Mouse (Mus musculus) adrenal gland (tissue): ENCODE data around the gene Sept11.

Experiments used
- intact Hi-C: fragments of 180-260 bp; cut with DNase I; formaldehyde crosslinking; loops from one replicate; pipeline ENCODE4 v1.15.1; 2025

The Sept11 gene

DNA sequence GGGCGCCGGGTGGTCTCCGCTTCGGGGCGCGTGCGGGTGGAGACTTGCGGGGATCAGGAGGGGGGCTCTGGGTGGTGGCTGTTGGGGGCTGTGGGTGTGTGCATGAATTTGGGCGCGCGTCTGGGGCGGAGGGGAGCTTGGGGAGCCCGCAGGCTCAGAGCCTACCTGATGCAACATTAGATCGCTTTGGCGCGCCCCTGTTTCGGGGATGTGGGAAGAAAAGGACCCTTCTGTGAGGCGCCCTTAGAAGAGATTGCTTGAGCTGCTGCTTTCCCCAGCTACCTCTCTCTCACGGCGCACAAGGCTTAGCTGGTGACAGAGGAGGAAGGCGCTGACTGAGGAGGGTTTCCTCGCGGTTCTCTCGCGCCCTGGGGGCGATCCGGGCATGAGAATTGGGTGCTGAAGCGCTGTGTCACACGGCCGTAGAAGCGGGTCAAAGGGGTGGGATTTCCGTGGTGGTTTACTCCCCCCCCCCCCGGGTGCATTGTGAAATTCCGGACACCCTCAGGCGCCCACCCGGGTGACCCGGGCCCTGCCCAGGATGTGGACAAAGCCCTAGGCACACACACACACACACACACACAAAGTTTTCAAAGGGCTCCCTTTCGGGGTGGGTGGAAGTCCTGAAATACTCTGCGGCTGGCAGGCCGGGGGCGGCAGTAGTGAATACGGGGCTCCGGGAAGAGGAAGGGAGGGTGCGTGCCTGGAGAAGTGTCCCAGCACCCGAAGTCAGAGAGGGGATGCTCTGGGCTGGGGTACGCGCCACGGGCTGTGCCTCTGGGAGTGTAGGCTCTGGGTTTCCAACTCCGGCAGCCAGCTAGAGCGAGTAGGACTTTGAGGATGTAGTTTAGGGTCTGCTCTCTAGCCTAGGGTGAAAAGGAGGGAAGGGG is 646 bp downstream of the Sept11 start:
- intact Hi-C loops = loop anchor here (2.0 kb wide), 1 partner anchor 69 kb away; no protein-coding TSS in a partner anchor

DNA sequence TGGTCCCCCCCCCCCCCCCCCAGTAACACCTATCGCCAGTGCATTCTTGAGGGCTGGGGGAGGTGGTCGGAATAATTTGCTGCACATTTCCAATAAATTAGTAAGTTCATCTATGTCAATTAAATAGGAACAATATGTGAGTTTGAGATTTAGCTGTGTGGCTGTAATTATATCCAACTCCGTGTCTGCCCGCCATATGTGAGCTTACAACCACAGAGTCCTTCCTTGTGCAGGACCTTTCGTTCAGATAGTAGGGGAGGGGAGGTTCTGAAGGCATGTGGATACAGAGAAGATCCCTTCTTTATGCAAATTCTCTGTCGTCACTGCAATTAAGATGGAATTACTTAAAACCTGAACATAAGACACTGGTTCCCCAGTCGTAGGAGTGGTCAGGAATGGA is 2.1 kb downstream of the Sept11 start:
- intact Hi-C loops = no loop called here

DNA sequence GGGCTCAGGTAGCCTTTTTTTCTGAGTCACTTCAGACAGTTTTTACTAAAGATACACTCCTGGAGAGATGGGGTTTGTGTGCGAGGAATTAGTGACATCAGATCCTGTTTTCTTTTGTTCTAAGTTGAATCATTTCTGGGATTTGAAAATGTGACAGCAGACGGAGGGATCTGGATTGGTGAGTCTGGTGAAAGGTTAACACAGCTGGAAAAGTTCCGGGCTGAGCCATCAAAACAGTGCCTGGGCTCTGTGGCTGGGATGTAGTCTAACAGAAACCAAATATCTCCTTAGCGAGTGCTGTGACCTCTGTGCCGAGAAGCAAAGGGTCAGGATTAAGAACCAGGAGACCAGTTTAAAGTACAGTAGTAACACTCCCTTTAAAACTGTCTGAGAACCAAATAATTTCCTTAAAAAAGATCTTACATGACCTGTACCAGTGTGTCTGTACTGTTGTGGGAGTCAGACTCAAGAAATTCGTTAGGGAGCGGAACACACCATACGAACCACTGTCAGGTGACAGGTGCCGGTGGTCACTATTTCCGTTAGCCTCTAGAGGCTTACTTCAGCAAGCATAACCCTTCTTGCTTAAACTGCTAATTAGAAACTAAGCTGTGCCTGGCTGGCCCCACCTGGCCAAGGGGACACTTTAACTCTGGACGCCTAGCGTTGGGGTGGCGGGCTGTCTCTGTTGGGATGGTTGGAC is 4.1 kb downstream of the Sept11 start:
- intact Hi-C loops = no loop called here

DNA sequence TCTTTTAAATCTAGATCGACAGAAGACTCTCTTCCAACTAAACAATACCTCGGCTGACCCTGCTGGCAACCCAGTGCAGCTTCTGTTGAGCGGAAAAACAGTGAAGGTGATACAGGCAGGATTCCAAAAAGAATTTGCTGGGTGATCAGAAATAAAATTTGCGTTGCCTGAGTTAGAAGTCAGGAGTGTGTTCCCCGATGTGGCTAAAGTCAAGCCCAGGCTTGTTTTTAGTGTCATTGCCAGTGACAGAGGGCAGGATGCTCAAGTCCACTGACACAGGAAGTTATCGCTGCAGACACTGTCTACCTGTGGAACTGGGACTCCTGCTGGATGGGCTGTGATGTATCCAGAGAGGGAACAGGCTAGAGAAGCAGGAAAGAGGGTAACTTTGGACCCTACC is 5.0 kb downstream of the Sept11 start:
- intact Hi-C loops = no loop called here

- intact Hi-C loops = no loop called here
Observed at GRCm38 (mm10) chr5:93098811-93099210, 5.6 kb downstream of the Sept11 start.

GRCm38 (mm10) chr5:93100906-93101305 is 7.7 kb downstream of the Sept11 start:
- intact Hi-C loops = no loop called here

DNA sequence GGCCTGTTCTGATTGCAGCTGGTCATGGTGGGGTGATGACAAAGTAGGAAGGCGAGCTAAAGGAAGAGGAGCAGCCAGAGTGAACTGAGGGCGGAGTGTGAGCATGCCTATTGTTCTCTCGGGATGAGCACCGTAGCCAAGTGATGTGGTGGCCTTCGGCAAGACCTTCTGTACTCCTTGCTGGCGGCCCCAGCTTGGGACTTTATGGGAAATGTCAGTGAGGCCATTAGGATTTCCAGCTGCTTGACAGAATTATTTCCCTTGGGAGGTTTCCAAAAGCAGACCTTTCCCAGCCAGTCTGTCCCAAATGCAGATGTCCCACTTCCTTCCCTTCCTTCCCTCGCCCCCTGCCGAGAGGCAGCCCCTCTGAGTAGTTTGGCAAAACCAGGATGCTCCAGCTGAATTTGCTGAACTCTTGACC is 8.1 kb downstream of the Sept11 start:
- intact Hi-C loops = no loop called here

DNA sequence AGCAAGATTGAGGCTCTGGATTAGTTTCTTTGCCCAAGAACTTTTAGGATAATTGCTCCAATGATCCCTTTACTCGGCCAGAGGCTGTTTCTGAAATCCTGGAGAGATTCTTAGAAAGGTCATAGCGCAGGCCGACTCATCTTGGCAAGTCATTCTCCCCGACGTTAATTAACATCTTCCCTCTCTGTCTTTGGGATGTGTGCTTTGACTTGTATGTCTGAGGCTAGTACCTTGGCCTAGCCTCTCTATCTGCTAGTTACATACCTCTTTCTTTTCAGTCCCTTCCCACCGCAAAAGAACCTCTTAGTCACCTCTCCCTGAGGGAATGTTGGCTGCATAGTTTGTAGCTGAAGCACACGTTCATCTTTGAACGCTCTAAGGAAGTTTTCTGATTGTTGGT is 10.4 kb downstream of the Sept11 start:
- intact Hi-C loops = no loop called here

DNA sequence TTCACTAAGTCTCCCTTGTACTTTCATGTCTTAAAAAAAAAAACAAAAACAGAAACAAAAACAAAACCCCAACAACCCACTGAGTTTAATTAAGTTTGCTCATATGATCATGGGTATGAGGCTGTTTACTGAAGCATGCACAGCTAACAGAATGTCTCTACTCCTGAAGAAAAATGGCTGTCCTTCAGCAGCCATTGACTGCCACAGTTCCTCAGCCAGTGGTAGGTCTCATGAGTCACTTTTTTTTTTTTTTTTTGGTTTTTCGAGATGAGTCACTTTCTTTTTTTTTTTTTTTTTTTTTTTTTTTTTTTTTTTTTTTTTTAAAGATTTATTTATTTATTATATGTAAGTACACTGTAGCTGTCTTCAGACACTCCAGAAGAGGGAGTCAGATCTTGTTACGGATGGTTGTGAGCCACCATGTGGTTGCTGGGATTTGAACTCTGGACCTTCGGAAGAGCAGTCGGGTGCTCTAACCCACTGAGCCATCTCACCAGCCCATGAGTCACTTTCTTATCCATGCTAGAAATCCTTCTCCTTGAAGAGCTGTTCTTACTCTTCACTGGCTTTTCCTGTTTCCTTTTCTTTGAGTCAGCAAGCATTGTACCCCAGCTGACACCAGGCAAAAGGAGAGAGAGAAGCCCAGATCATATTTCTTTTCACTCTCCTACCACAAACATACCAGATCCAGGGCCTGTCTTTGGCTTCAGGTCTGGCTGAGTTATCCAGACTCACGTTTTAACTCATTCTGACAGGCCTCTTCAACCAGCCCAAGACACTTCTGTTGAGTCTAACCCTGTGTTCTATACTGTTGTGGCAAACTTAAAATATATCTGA is 12.0 kb downstream of the Sept11 start:
- intact Hi-C loops = no loop called here

- intact Hi-C loops = no loop called here
Observed at GRCm38 (mm10) chr5:93106048-93106447, 12.8 kb downstream of the Sept11 start.

DNA sequence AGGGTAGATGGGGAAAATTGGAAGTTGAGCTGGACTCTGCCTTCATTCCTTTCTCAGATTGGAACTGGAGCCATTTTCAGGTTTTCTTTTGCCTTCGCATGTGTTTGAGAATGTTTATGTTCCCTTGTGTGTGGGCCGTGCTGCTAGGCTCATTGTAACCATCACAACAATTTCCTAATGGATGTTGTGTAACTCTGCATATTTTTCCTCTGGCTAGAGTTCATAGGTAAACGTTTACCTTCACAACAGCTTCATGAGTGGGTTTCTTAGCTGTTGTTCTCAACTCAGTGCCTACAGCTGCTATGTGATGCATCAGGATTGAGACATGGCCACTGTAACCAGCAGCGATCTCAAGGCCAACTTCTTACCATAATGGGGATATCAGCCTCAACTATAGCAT is 15.5 kb downstream of the Sept11 start:
- intact Hi-C loops = no loop called here

- intact Hi-C loops = no loop called here
Observed at GRCm38 (mm10) chr5:93109555-93109954, 16.3 kb downstream of the Sept11 start.

DNA sequence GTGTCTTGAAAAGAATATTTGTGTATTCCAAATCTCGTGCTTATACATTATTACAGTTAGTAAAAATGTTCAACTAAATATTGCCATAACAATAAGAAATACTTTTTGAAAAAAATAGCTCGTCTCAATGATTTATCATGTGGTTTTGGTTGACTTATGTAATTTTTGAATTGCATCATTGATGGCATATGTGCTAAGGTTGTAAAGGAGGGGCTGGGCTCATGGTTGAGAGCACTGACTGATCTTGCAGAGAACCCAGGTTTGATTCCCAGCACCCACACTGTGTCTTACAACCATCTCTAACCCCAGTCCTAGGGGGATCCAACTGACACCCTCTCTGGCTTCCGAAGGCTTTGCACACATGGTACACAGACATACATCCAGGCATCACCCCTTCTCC is 19.1 kb downstream of the Sept11 start:
- intact Hi-C loops = no loop called here

GRCm38 (mm10) chr5:93113517-93113916 is 20.3 kb downstream of the Sept11 start:
- intact Hi-C loops = no loop called here

DNA sequence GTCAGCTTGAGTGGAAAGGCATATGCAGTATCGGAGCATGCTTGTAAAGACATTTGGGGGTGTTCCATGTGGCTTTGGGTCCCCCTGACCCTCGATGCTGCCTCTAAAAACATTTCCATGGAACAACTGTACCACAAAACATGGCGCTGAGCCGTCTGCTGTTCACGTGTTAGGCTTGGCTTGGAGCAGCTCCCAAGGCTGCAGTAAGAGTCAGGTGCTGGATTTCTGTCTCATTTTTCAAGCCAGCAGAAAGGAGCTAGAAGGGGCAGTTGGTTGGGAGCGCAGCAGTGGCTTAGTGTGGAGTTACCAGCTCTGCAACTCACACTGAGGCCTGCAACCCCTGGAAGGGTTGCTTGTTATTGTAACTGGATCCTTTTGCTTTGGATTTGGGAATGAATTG is 21.3 kb downstream of the Sept11 start:
- intact Hi-C loops = no loop called here

- intact Hi-C loops = no loop called here
Observed at GRCm38 (mm10) chr5:93115059-93115458, 21.8 kb downstream of the Sept11 start.

DNA sequence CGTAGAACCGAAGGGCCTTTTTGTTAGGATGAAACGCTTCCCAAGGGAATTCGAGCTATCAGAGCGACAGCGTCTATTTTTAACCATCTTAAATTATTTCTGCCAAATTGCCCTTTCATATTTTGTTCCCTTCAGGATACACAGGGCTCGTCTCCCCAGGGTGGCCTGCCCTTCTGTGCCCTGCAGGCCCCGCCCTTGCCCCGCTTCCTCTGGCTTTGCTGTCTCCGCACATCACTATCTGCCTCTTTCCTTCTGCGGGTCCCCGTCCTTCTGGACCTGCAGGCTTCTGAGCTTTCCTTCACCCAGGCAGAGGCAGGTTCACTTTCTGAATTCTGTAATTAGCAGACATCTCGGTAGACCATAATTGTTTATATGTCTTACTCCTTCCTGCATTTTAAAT is 22.6 kb downstream of the Sept11 start:
- intact Hi-C loops = no loop called here

GRCm38 (mm10) chr5:93117648-93118047 is 24.4 kb downstream of the Sept11 start:
- intact Hi-C loops = no loop called here

DNA sequence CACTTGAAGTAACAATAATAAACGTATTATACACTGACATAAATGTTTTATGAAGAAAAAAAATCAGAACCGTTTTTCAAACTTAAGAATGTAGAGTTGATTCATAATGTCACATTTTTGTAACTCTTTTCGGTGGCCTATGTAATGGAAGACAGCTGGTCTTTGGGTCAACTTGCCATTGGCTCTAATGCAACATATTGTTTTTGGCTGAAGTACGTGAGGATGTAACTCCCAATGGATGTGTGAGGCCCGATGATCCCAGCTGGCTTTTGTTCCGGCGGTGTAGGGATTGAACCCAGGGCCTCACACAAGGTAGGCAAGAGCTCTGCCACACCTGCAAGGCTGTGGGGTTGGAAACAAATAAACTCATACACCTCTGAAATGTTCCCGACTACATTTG is 28.4 kb downstream of the Sept11 start:
- intact Hi-C loops = no loop called here

DNA sequence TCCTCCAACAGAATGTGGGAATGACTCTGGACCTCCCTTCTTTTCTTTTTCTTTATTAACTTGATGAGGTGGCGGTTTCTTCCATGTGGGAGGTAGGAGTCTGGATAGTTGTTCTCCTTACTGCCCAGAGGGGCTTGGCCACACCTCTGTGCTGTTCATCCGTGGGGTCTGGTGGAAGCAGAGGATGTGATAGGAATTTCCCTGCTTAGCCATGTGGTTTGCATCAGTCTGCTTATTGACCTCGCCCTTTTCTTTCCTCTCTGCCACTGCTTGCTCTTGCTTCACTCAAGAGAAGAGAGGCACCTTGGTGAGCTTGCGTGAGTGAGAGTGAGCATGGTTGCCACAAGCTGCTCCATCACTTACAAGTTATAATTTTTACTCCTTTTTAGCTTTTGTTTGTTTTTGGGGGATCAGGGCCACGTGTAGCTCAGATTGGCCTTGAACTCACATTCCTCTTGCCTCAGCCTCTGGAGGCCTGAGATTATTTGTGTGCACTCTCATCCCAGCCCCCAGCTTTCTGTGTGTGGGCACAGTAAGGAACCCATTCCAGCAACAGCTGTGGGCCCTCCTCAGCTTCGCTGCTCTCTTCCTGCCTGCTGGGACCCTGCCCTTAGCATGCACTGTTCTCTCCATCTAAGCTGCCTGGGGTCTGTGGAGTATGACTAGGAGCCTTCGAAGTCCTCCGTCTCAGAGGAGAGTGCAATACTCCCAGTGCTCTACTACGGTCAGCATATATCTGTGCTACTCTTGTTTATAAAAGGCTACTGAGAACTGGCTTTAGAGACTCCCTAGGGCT is 31.0 kb downstream of the Sept11 start:
- intact Hi-C loops = no loop called here

GRCm38 (mm10) chr5:93125325-93125724 is 32.1 kb downstream of the Sept11 start:
- intact Hi-C loops = no loop called here
